Mouse (Mus musculus): ENCODE results near the gene Fndc3b. TPM values are rescaled to one million over a fixed set of nuclear protein-coding genes. Genes with fewer than 3 reads are reported as not detected.

Fndc3b gene
- polyA plus RNA-seq (2014; fragmentation: Nextera tagmentation; extraction: Ambion mirVana): 25.8 and 29.0 TPM in 2 replicates

DNA sequence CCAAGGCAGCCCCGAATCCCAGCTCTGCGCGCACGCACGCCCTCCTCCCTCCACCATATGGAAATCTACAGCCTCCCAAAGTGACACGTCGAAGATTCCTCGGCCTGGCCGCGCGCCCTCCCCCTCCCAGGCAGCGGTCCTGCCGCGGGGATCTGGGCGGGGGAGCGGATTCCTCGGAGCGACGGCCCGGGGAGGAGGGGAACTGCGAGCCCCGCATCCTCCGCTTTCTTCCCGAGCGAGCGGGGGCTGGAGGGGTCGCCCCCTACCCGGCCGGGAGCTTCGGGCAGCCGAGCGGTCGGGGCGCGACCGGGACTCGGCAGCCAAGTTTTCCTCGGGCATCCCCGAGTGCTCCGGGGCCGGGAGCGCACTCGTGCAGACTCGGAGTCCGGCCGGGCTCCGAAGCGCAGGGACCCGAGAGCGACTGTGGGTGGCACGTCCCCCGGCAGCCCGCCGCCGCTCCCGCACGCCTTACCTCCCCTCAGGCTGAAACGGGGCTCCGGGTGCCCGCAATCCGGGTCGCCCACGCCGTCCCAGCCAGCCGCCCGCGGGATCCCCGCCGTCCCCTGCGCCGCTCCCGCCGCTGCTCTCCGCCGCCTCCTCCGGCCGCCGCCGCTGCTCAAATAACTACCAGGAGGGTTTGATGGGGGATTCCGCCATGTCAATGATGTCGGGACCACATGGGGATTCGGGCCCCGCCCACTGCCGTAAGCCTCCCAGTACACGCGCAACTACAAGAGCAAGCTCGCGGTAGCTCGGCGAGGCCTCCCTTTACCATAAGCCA, at the start of gene Fndc3b:
TSS of gene Fndc3b (minus strand) at position 660 of the 781 bp plus-strand sequence.
- peak; percentile 81 for ATAC-seq (ENCODE audit: insufficient number of reproducible peaks, insufficient read depth, low FRiP score, low read depth)
- Histone ChIP-seq H3K4me2 (ENCODE audit: low read length) (peak within 1 kb of the TSS; percentile 71), H3K4me3 (ENCODE audit: control insufficient read depth in 1 of 2, insufficient read depth in 1 of 2, low read depth in 1 of 2, low read length in 2 of 2) (peak within 1 kb of the TSS; percentile 66 to 90), H3K27me3 (ENCODE audit: control insufficient read depth, insufficient read depth, low read length) (no peaks in the 10 kb centered on the region), H3K36me3 (ENCODE audit: control insufficient read depth, insufficient read depth, low read length) (no peaks in the 10 kb centered on the region), H3K4me1 (ENCODE audit: control insufficient read depth in 2 of 2, insufficient read depth in 2 of 2, low read length in 2 of 2) (peaks cover 8 to 29% of the 10 kb centered on the region in 2 experiments; a peak in 3 of 4 replicates), H3K9me3 (ENCODE audit: control insufficient read depth, low read length) (no peaks in the 10 kb centered on the region), H3K27ac (replicated peaks in 1 of 2; ENCODE audit: control insufficient read depth in 1 of 2, insufficient read depth in 1 of 2, low read depth in 2 of 2, low read length in 2 of 2) (peak within 1 kb of the TSS; percentile 96 to 99), H3K9ac (ENCODE audit: low read length) (peak within 1 kb of the TSS; percentile 97)
- under 1% methylated on average over 71 of the region's 90 CpGs for WGBS

DNA sequence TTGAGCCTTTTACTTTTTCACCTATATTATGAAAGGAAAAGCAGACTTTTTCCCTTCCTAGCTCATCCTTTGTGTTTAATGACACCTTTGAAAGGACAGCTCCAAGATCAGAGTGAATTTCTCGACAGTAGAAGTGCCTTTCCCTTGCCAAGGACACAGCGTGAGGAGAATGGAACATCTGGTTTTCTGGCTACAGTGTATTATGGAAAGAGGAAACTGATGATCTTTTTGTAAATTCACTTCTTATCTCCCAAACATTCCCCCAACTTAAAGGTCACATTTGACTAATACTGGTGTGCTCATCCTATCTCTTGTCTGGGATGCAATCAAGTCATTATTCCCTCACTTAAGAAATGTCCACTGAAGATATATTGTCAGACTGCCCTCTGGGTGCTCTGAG, 49.2 kb upstream of the Fndc3b start:
- no peak overlapping the region for H3K9ac ChIP-seq (ENCODE audit: low read length)
- ATAC-seq (ENCODE audit: insufficient number of reproducible peaks, insufficient read depth, low FRiP score, low read depth): no peak
- H3K4me1 ChIP-seq (ENCODE audit: control insufficient read depth in 2 of 2, insufficient read depth in 2 of 2, low read length in 2 of 2): no peaks in the 10 kb centered on the region; a peak in 1 of 4 replicates
- H3K36me3 ChIP-seq (ENCODE audit: control insufficient read depth, insufficient read depth, low read length): no peaks in the 10 kb centered on the region
- H3K9me3 ChIP-seq (ENCODE audit: control insufficient read depth, low read length): no peaks in the 10 kb centered on the region
- no peak overlapping the region for H3K4me2 ChIP-seq (ENCODE audit: low read length)
- no peak overlapping the region for H3K27ac ChIP-seq (replicated peaks in 1 of 2; ENCODE audit: control insufficient read depth in 1 of 2, insufficient read depth in 1 of 2, low read depth in 2 of 2, low read length in 2 of 2)
- no peaks in the 10 kb centered on the region for H3K27me3 ChIP-seq (ENCODE audit: control insufficient read depth, insufficient read depth, low read length)
- WGBS: 55% methylated on average over 2 of the region's 2 CpGs
- H3K4me3 ChIP-seq (ENCODE audit: control insufficient read depth in 1 of 2, insufficient read depth in 1 of 2, low read depth in 1 of 2, low read length in 2 of 2): no peak overlapping the region

DNA sequence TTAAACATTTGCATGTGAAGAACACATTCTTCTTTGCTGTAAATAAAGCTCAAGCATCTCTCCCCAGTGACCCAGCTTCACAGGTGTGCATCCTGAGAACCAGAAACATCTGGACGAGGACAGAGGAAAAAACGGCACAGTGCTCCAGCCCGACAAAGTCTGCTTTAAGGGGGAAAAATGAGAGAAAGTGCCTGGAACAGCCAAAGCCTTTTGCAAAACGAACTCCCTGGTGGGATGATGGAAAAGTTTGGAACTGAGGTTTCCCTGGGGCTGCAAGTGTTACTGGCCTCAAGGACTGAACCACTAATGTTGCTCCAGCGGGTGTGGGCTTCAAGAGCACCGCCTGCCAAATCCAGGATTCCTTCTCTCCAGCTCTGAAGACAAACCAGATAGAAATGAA, 47.9 kb upstream of the Fndc3b start:
- WGBS: 41% methylated on average over 6 of the region's 6 CpGs
- ATAC-seq (ENCODE audit: insufficient number of reproducible peaks, insufficient read depth, low FRiP score, low read depth): no peak
- Histone ChIP-seq H3K9ac (ENCODE audit: low read length) (no peak overlapping the region), H3K4me2 (ENCODE audit: low read length) (no peak overlapping the region), H3K27ac (replicated peaks in 1 of 2; ENCODE audit: control insufficient read depth in 1 of 2, insufficient read depth in 1 of 2, low read depth in 2 of 2, low read length in 2 of 2) (no peak overlapping the region), H3K9me3 (ENCODE audit: control insufficient read depth, low read length) (no peaks in the 10 kb centered on the region), H3K27me3 (ENCODE audit: control insufficient read depth, insufficient read depth, low read length) (no peaks in the 10 kb centered on the region), H3K36me3 (ENCODE audit: control insufficient read depth, insufficient read depth, low read length) (no peaks in the 10 kb centered on the region), H3K4me1 (ENCODE audit: control insufficient read depth in 2 of 2, insufficient read depth in 2 of 2, low read length in 2 of 2) (no peaks in the 10 kb centered on the region; a peak in 1 of 4 replicates), H3K4me3 (ENCODE audit: control insufficient read depth in 1 of 2, insufficient read depth in 1 of 2, low read depth in 1 of 2, low read length in 2 of 2) (no peak overlapping the region)

DNA sequence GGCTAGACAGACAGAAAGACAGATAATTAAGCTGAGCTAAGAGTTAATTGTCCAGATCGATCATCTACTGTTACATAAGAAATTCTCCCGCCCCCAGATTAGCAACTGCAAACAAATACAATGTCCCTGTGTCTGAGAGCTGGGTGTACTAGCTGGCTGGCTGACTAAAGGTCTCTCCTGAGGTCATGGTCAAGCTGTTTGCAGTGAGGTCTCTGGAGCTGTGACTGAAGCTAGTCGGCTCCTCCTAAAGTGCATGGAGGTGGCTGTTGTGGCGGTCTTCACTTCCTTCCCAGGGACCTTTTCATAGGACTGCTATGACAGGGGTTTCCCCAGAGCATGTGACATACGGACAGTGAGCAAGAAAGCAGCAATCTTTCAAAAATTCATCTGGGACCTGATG, 40.5 kb upstream of the Fndc3b start:
- Histone ChIP-seq H3K4me2 (ENCODE audit: low read length) (no peak overlapping the region), H3K27ac (replicated peaks in 1 of 2; ENCODE audit: control insufficient read depth in 1 of 2, insufficient read depth in 1 of 2, low read depth in 2 of 2, low read length in 2 of 2) (no peak overlapping the region), H3K27me3 (ENCODE audit: control insufficient read depth, insufficient read depth, low read length) (no peaks in the 10 kb centered on the region), H3K4me1 (ENCODE audit: control insufficient read depth in 2 of 2, insufficient read depth in 2 of 2, low read length in 2 of 2) (no peaks in the 10 kb centered on the region), H3K9ac (ENCODE audit: low read length) (no peak overlapping the region), H3K4me3 (ENCODE audit: control insufficient read depth in 1 of 2, insufficient read depth in 1 of 2, low read depth in 1 of 2, low read length in 2 of 2) (no peak overlapping the region), H3K9me3 (ENCODE audit: control insufficient read depth, low read length) (no peaks in the 10 kb centered on the region), H3K36me3 (ENCODE audit: control insufficient read depth, insufficient read depth, low read length) (no peaks in the 10 kb centered on the region)
- no peak for ATAC-seq (ENCODE audit: insufficient number of reproducible peaks, insufficient read depth, low FRiP score, low read depth)
- 78% methylated on average over 5 of the region's 5 CpGs for WGBS

DNA sequence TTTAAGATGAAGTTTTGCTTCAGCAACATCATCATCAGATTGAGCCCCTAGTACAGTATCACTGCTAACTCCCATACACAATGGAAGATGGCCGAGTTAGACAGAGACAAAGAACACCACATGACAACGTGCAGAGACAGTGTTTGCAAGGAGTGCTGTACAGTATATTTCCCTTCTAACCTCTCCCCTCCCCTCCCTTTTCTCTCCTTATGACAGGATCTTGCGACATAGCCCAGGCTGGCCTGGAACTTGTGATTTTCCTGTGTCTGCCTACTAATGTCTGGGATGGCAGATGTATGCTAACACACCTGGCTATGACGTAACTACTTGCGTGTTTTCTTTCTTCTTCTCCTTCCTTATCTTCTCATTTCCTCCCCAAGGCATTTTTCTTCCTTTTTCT, 40.0 kb upstream of the Fndc3b start:
- H3K27me3 ChIP-seq (ENCODE audit: control insufficient read depth, insufficient read depth, low read length): no peaks in the 10 kb centered on the region
- no peaks in the 10 kb centered on the region for H3K36me3 ChIP-seq (ENCODE audit: control insufficient read depth, insufficient read depth, low read length)
- no peaks in the 10 kb centered on the region for H3K9me3 ChIP-seq (ENCODE audit: control insufficient read depth, low read length)
- ATAC-seq (ENCODE audit: insufficient number of reproducible peaks, insufficient read depth, low FRiP score, low read depth): no peak
- WGBS: 68% methylated on average over 5 of the region's 5 CpGs
- no peak overlapping the region for H3K4me3 ChIP-seq (ENCODE audit: control insufficient read depth in 1 of 2, insufficient read depth in 1 of 2, low read depth in 1 of 2, low read length in 2 of 2)
- no peaks in the 10 kb centered on the region for H3K4me1 ChIP-seq (ENCODE audit: control insufficient read depth in 2 of 2, insufficient read depth in 2 of 2, low read length in 2 of 2)
- H3K9ac ChIP-seq (ENCODE audit: low read length): no peak overlapping the region
- H3K4me2 ChIP-seq (ENCODE audit: low read length): no peak overlapping the region
- H3K27ac ChIP-seq (replicated peaks in 1 of 2; ENCODE audit: control insufficient read depth in 1 of 2, insufficient read depth in 1 of 2, low read depth in 2 of 2, low read length in 2 of 2): no peak overlapping the region

DNA sequence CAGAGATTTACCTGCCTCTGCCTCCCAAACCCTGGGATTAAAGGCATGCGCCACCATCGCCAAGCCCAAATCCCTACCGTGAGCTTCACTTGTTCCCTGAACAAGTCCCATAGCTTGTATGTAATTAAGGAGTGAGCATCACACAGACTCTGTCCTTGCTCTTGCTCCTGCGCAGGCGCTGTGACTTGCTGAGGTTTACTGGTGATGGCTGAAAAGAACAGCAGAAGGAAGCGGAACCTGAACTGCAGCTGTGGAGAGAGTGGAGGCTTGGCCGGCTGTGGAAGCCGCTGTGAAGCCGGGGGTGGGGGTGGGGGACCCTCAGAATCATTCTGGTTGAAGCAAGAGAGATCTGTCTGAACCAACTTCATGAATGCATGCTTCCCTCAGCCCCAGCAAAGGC, 34.5 kb upstream of the Fndc3b start:
- Histone ChIP-seq H3K27me3 (ENCODE audit: control insufficient read depth, insufficient read depth, low read length) (no peaks in the 10 kb centered on the region), H3K27ac (replicated peaks in 1 of 2; ENCODE audit: control insufficient read depth in 1 of 2, insufficient read depth in 1 of 2, low read depth in 2 of 2, low read length in 2 of 2) (no peak overlapping the region), H3K4me2 (ENCODE audit: low read length) (no peak overlapping the region), H3K9ac (ENCODE audit: low read length) (no peak overlapping the region), H3K4me1 (ENCODE audit: control insufficient read depth in 2 of 2, insufficient read depth in 2 of 2, low read length in 2 of 2) (no peaks in the 10 kb centered on the region), H3K9me3 (ENCODE audit: control insufficient read depth, low read length) (no peaks in the 10 kb centered on the region), H3K36me3 (ENCODE audit: control insufficient read depth, insufficient read depth, low read length) (no peaks in the 10 kb centered on the region), H3K4me3 (ENCODE audit: control insufficient read depth in 1 of 2, insufficient read depth in 1 of 2, low read depth in 1 of 2, low read length in 2 of 2) (no peak overlapping the region)
- ATAC-seq (ENCODE audit: insufficient number of reproducible peaks, insufficient read depth, low FRiP score, low read depth): no peak
- WGBS: 94% methylated on average over 9 of the region's 9 CpGs

DNA sequence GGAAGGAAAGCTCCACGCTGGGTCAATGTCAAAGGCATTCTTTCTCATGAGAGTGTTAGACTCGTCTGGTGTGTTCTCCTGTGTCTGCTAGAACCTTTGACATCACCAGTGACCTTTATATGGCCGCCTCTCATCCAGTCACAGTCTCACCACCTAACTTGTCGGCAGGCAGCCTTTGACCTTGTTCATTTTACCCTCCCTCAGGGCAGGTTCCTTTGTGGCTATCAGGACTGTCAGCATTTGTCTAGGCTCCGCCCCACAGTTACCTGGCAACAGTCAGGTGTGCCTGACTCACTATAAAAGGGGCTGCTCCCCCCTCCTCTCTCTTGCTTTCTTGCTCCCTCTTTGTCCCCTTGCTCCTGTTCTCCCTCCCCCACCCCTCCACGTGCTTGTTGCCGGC, 33.6 kb upstream of the Fndc3b start:
- Histone ChIP-seq H3K36me3 (ENCODE audit: control insufficient read depth, insufficient read depth, low read length) (no peaks in the 10 kb centered on the region), H3K4me1 (ENCODE audit: control insufficient read depth in 2 of 2, insufficient read depth in 2 of 2, low read length in 2 of 2) (no peaks in the 10 kb centered on the region), H3K4me2 (ENCODE audit: low read length) (no peak overlapping the region), H3K27me3 (ENCODE audit: control insufficient read depth, insufficient read depth, low read length) (no peaks in the 10 kb centered on the region), H3K27ac (replicated peaks in 1 of 2; ENCODE audit: control insufficient read depth in 1 of 2, insufficient read depth in 1 of 2, low read depth in 2 of 2, low read length in 2 of 2) (no peak overlapping the region), H3K4me3 (ENCODE audit: control insufficient read depth in 1 of 2, insufficient read depth in 1 of 2, low read depth in 1 of 2, low read length in 2 of 2) (no peak overlapping the region), H3K9me3 (ENCODE audit: control insufficient read depth, low read length) (no peaks in the 10 kb centered on the region), H3K9ac (ENCODE audit: low read length) (no peak overlapping the region)
- WGBS: 59% methylated on average over 7 of the region's 7 CpGs
- ATAC-seq (ENCODE audit: insufficient number of reproducible peaks, insufficient read depth, low FRiP score, low read depth): no peak
